Mouse (Mus musculus) spleen, postnatal 10 days (tissue): ENCODE measurements around the gene Bhmt.
"Not testable (repeated sequence)": the region's sequence is repeated elsewhere in the genome, so short reads cannot be mapped to it uniquely, and the experiment has no call there.

ENCODE experiments used
- DNase-seq, 2 experiments: peaks; one replicate each; pipeline ENCODE4 v3.0.0; 2021 to 2022; ENCODE audit warnings: low spot score in 2 of 2

The Bhmt gene

GRCm38 (mm10) chr13:93608476-93608875 is 29.3 kb downstream of the Bhmt start:
- no peak for DNase-seq

- no peak for DNase-seq
Observed at GRCm38 (mm10) chr13:93607701-93608100, 30.1 kb downstream of the Bhmt start.

- DNase-seq, result no peak
Observed at GRCm38 (mm10) chr13:93606868-93607578, 30.7 kb downstream of the Bhmt start.

GRCm38 (mm10) chr13:93604698-93605097 is 33.1 kb downstream of the Bhmt start:
- no peak for DNase-seq

- DNase-seq, result no peak
Observed at GRCm38 (mm10) chr13:93601527-93601926, 36.2 kb downstream of the Bhmt start.

- no peak for DNase-seq
Observed at GRCm38 (mm10) chr13:93593040-93593699, 44.6 kb downstream of the Bhmt start.

GRCm38 (mm10) chr13:93582526-93582925 is 55.2 kb downstream of the Bhmt start:
- not testable (repeated sequence) for DNase-seq

GRCm38 (mm10) chr13:93580431-93580830 is 57.3 kb downstream of the Bhmt start:
- DNase-seq, result no peak

- DNase-seq, result no peak
Observed at GRCm38 (mm10) chr13:93569676-93570075, 68.1 kb downstream of the Bhmt start.
